Mouse (Mus musculus): ENCODE results near the gene Olfr974.
"Not testable (repeated sequence)": the region's sequence is repeated elsewhere in the genome, so short reads cannot be mapped to it uniquely, and the experiment has no call there.

Gene Olfr974

DNA sequence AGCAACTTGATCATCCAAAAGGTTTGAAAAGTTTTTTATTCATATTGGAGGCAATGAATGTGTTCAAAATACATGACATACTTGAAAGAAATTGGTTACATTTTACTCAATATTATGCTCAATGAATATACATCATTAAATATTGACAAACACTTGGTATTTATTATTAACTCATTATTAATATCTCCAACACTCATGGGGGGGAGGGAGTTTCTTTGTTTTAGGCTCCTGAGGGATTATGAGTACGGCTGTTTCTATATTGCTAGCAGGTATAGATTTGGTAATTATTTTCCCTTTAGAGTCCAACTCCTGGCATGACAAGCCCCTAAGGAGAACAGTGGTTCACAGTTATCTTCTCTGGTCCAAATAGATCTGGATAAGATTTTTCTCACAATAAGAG lies at the start of gene Olfr974:
Olfr974 (plus strand) TSS at position 301 of the 400 bp plus-strand sequence.
- no peak for DNase-seq

DNA sequence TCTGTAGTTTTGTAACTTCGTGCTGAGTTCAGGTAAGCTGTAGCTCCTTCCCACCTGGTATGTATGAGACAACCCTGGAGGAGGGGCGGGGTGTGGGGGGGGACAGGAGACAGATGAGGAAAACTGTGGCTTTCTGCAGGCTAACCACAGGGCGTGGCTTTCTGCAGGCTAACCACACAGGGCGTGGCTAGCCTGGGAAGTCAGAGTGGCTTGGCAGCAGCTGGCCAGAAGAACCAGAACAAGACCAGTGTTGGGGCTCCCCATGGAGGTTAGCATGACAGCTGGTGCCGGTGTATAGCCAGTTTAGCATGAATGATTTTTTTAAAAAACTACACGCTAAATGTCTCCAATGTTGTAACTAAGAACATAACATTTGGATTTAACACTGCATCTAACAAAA lies 32.2 kb upstream of the Olfr974 start:
- no peak for DNase-seq

DNA sequence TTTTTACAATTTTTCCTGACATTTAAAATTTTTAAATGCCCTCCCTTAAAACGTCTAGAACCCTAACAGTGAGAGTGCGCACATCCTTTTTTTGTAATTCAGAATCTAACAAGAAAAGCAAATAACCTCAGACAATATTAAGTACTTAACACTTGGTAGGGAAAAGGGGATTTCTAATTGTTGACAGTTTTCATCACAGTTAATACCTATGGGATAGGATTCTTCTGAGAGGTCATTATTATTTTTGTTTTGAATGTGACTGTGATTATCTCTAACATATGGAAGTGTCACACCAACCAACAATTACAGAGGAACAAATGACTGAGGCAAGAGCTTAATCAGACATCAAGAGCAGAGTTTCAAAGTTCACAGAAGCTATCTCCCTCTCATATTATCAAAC lies 30.3 kb upstream of the Olfr974 start, which contains the start of gene Olfr229:
Olfr229 (plus strand) TSS at position 301 of the 400 bp plus-strand sequence.
- no peak for DNase-seq

DNA sequence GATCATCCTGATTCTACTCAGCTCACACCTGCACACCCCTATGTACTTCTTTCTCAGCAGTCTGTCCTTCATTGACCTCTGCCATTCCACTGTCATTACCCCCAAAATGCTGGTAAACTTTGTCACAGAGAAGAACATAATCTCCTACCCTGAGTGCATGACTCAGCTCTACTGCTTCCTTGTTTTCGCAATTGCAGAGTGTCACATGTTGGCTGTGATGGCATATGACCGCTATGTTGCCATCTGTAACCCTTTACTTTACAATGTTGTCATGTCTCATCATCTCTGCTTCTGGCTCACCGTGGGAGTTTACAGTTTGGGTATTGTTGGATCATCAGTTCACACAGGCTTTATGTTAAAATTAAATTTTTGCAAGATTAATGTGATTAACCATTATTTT lies 27.4 kb upstream of the Olfr974 start:
- DNase-seq, result no peak

DNA sequence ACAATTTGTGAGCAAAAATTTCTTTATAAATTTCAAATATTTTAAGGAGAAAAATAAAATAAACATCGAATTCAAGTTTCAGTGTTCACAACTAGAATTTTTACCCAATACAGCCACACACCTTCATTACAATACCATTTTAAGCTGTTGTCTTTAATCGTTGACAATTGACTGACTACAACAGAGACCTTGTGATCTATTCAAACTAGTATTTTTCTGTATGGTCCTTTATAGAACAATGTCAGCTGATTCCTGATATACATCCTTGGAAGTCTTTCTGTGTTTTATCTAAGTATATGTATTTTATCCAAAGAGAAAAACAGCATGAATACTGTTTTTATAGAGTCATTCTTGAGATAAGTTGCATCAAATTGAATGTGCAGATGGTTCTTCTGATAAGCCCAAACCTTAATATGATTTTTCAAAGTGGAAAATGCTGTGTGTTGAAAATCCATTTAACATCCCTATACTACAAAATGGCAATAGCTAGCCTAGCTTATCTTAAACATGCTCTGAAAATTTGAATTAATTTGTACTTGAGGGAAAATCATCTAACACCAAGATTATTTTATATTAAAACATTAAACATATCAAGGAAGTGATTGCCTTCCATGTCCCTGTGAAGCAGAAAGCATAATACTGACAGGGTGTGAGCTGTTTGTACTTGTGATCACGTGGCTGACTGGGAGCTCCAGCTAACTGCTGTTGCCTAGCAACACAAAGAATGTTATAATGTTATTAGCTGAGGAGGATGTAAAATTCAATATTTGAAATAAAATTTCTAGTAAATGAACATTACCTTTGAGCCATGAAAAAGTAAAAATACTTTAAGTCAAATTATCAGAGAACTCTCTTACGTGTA lies 9.1 kb upstream of the Olfr974 start:
- not testable (repeated sequence) for DNase-seq

DNA sequence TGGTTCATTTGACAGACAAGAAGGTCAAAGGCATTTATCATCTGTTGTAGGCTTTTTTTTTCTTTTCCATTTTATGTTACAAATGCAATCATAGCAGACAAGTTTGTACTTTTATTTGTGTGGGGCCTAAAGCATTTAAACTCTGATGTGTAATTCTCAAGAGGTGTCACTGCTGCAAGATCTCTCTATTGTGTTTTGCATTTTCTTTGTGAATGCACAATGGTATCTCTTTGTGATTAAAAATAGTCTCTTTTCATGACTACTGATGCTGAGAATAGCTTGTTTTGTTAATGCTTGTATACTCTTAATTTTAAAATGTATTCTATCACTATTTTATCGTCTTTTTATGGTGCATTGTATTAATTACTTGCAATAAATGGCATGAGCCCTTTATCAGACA lies 8.5 kb upstream of the Olfr974 start:
- DNase-seq, result not testable (repeated sequence)

DNA sequence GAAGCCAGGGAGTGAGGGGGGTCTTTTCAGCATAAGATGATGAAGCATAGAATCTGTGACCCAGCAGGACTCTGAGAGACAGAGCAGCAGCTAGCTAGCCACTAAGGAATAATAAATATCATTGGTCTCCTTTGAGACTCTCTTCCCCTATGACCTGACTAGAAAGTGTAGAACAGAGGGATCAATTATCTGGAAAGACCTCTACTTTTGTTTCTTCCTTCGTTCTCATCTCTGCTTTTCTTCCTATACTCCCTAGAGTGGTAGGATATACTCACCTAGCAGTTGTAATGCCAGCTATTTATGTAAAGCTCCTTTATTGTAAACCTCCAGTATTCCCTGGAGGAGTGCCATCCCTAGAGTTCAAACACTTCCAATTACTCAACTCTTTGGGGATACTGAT lies 14.6 kb downstream of the Olfr974 start, which contains the start of gene Olfr975:
Olfr975 (minus strand) TSS at position 101 of the 400 bp plus-strand sequence.
- DNase-seq, result no peak

DNA sequence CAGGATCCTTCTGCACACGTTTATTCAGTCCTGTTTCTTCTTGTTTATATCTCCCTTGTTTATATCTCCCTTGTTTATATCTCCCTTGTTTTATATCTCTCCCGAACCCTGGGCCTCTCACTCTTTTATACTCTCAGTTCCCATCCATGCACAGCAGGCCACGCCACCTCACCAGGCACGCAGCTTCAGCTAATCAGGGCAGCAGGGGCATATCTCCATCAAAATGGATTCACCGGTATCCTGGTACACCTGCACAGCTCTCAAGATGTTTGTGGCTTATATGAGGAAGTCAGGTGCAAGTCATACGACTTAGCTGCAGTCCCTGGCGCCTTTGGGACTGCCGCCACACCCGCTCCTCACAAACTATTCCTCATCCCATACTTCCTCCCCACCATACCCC lies 23.7 kb downstream of the Olfr974 start, which contains the start of gene Olfr976:
Olfr976 (minus strand) TSS at position 101 of the 400 bp plus-strand sequence.
- DNase-seq, result not testable (repeated sequence)

DNA sequence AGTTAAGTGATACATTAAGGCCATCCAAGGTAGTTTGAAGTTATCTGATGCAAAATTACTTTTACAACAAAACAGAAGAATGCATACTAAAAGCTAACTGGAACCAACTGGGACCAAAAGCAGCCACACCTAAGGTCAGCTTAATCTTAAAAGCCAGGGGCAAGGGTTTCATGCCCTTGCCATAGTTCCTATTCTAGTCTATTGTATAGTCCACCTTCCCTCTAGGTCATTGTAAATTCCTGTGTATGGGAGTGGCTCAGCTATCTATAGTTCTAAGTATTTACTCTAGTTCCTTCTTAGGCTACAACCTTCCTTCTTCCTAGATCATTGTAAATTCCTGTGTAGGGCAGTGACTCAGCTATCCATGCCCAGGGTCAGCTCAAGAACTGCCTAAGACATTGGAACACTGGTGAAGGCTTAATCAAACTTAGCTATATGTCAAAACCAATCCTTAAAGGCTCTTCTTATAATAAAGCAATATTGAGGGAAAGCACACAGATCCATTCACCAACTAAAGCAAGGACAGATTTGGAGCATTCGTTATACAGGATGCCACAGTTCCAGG lies 39.4 kb downstream of the Olfr974 start:
- not testable (repeated sequence) for DNase-seq

DNA sequence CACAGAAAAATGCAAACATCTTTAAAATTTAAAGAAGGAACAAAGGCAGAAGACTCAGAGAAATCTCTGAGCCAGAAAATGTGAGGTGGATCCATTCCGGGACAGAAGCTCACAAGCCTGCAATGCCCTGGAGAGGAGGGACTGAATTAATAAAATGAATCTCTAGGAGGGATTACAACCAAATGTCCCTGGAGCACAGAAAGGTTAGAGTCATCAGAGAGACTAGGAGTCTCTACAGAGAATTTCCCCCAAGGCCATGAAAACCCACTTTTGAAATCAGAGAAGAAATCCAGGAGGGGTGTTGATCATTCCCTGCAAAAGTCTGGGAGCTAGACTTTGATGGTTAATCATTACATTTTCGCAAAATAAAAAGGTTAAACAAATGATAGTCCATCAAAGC lies 54.5 kb downstream of the Olfr974 start, which contains the start of gene Olfr978:
Olfr978 (plus strand) TSS at position 301 of the 400 bp plus-strand sequence.
- DNase-seq, result no peak
